Mouse (Mus musculus): Measurements from ENCODE around the gene Ptk7. TPM values are rescaled to one million over a fixed set of nuclear protein-coding genes. Genes with fewer than 3 reads are reported as not detected.
A peak's percentile ranks its signal among the peaks of the same experiment; 100 is the strongest.

Gene Ptk7
- polyA plus RNA-seq, 1 experiment from 2014 or later: 99.3 TPM

GRCm38 (mm10) chr17:46650232-46651031 lies 21.1 kb upstream of the Ptk7 start, which contains the start of gene Cul7:
Gene Cul7 (plus strand): TSS chr17:46650337.
- Histone ChIP-seq H3K4me2 (peak within 1 kb of the TSS; percentile 88), H3K4me1 (ENCODE audit: insufficient read depth) (peaks cover 12% of the 10 kb centered on the region), H3K36me3 (ENCODE audit: insufficient read depth) (peaks cover 46% of the 10 kb centered on the region), H3K9me3 (ENCODE audit: low read depth, low read length) (no peaks in the 10 kb centered on the region), H3K4me3 (ENCODE audit: low read depth, low read length) (peak within 1 kb of the TSS; percentile 75), H3K27me3 (ENCODE audit: insufficient read depth, low read length) (no peaks in the 10 kb centered on the region), H3K27ac (ENCODE audit: low read depth) (peak within 1 kb of the TSS; percentile 98), H3K9ac (peak within 1 kb of the TSS; percentile 89)
- DNase-seq (peak; percentile 97), ATAC-seq (ENCODE audit: insufficient read depth) (peak; percentile 95)
- under 1% methylated on average over 56 of the region's 58 CpGs for WGBS
- no peak for TF ChIP-seq CTCF (IDR thresholded peaks at IDR 0.05; ENCODE audit: low read depth)

GRCm38 (mm10) chr17:46649811-46650210 lies 20.5 kb upstream of the Ptk7 start:
- Histone ChIP-seq H3K9me3 (ENCODE audit: low read depth, low read length) (no peaks in the 10 kb centered on the region), H3K4me2 (peak overlapping the region; percentile 88), H3K9ac (peak overlapping the region; percentile 89), H3K27me3 (ENCODE audit: insufficient read depth, low read length) (no peaks in the 10 kb centered on the region), H3K36me3 (ENCODE audit: insufficient read depth) (peaks cover 41% of the 10 kb centered on the region), H3K4me3 (ENCODE audit: low read depth, low read length) (peak overlapping the region; percentile 75), H3K27ac (ENCODE audit: low read depth) (peak overlapping the region; percentile 98), H3K4me1 (ENCODE audit: insufficient read depth) (peaks cover 12% of the 10 kb centered on the region)
- no peak for DNase-seq
- 25% methylated on average over 15 of the region's 15 CpGs for WGBS
- ATAC-seq (ENCODE audit: insufficient read depth): no peak
- TF ChIP-seq CTCF (IDR thresholded peaks at IDR 0.05; ENCODE audit: low read depth): no peak

GRCm38 (mm10) chr17:46648436-46648835 lies 19.1 kb upstream of the Ptk7 start:
- no peak overlapping the region for H3K27ac ChIP-seq (ENCODE audit: low read depth)
- H3K4me1 ChIP-seq (ENCODE audit: insufficient read depth): peaks cover 12% of the 10 kb centered on the region
- no peak for DNase-seq
- TF ChIP-seq CTCF (IDR thresholded peaks at IDR 0.05; ENCODE audit: low read depth): no peak
- H3K9ac ChIP-seq: no peak overlapping the region
- WGBS: 92% methylated on average over 9 of the region's 9 CpGs
- H3K36me3 ChIP-seq (ENCODE audit: insufficient read depth): peaks cover 28% of the 10 kb centered on the region
- no peak overlapping the region for H3K4me2 ChIP-seq
- no peak for ATAC-seq (ENCODE audit: insufficient read depth)
- H3K9me3 ChIP-seq (ENCODE audit: low read depth, low read length): no peaks in the 10 kb centered on the region
- H3K27me3 ChIP-seq (ENCODE audit: insufficient read depth, low read length): no peaks in the 10 kb centered on the region
- no peak overlapping the region for H3K4me3 ChIP-seq (ENCODE audit: low read depth, low read length)

GRCm38 (mm10) chr17:46647279-46647678 lies 18.0 kb upstream of the Ptk7 start:
- TF ChIP-seq CTCF (IDR thresholded peaks at IDR 0.05; ENCODE audit: low read depth): no peak
- Histone ChIP-seq H3K4me1 (ENCODE audit: insufficient read depth) (peaks cover 12% of the 10 kb centered on the region), H3K27ac (ENCODE audit: low read depth) (no peak overlapping the region), H3K9me3 (ENCODE audit: low read depth, low read length) (no peaks in the 10 kb centered on the region), H3K27me3 (ENCODE audit: insufficient read depth, low read length) (no peaks in the 10 kb centered on the region), H3K36me3 (ENCODE audit: insufficient read depth) (peaks cover 16% of the 10 kb centered on the region), H3K4me3 (ENCODE audit: low read depth, low read length) (0 out of 2 replicates have a peak overlapping the region, but pooled peaks have one; percentile 79), H3K9ac (no peak overlapping the region), H3K4me2 (peak overlapping the region; percentile 83)
- DNase-seq (no peak), ATAC-seq (ENCODE audit: insufficient read depth) (no peak)
- WGBS: 85% methylated on average over 7 of the region's 7 CpGs

GRCm38 (mm10) chr17:46646322-46646662 lies 17.0 kb upstream of the Ptk7 start:
- no peak for ATAC-seq (ENCODE audit: insufficient read depth)
- DNase-seq: no peak
- Histone ChIP-seq H3K4me1 (ENCODE audit: insufficient read depth) (peaks cover 6% of the 10 kb centered on the region), H3K27ac (ENCODE audit: low read depth) (peak overlapping the region; percentile 75), H3K9ac (peak overlapping the region; percentile 79), H3K27me3 (ENCODE audit: insufficient read depth, low read length) (no peaks in the 10 kb centered on the region), H3K4me3 (ENCODE audit: low read depth, low read length) (peak overlapping the region; percentile 79), H3K9me3 (ENCODE audit: low read depth, low read length) (no peaks in the 10 kb centered on the region), H3K36me3 (ENCODE audit: insufficient read depth) (peaks cover 21% of the 10 kb centered on the region), H3K4me2 (peak overlapping the region; percentile 83)
- TF ChIP-seq CTCF (IDR thresholded peaks at IDR 0.05; ENCODE audit: low read depth): no peak
- under 1% methylated on average over 19 of the region's 19 CpGs for WGBS

- under 1% methylated on average over 53 of the region's 53 CpGs for WGBS
- TF ChIP-seq CTCF (IDR thresholded peaks at IDR 0.05; ENCODE audit: low read depth): no peak; the same call in 1 of the 2 replicates
Observed at GRCm38 (mm10) chr17:46645561-46646321, 16.4 kb upstream of the Ptk7 start, which contains the start of the genes Klc4 and Mrpl2. Gene Klc4 (minus strand): TSS chr17:46646022. Gene Mrpl2 (plus strand): TSS chr17:46646229.

More at GRCm38 (mm10) chr17:46645561-46646321, 16.4 kb upstream of the Ptk7 start, which contains the start of the genes Klc4 and Mrpl2:
- Histone ChIP-seq H3K4me1 (ENCODE audit: insufficient read depth) (peaks cover 4% of the 10 kb centered on the region; the same call in 1 of the 2 replicates), H3K27me3 (ENCODE audit: insufficient read depth, low read length) (no peaks in the 10 kb centered on the region), H3K36me3 (ENCODE audit: insufficient read depth) (peaks cover 21% of the 10 kb centered on the region), H3K9me3 (ENCODE audit: low read depth, low read length) (no peaks in the 10 kb centered on the region), H3K27ac (ENCODE audit: low read depth) (peak within 1 kb of the TSS; percentile 75), H3K4me3 (ENCODE audit: low read depth, low read length) (peak within 1 kb of the TSS; percentile 79), H3K4me2 (peak within 1 kb of the TSS; percentile 83), H3K9ac (peak within 1 kb of the TSS; percentile 79)
- ATAC-seq (ENCODE audit: insufficient read depth) (peak; percentile 67), DNase-seq (peak; percentile 99)

All from lung, embryonic 14.5 days (tissue).